Mouse (Mus musculus) embryonic fibroblast, embryonic 13.5 days (primary cell): Measurements from ENCODE around the gene Rbm18.

Experiments used
- CTCF ChIP-seq: IDR thresholded peaks from 2 replicates; pipeline ENCODE4 v1.5.1; 2011; ENCODE audit warnings: mild to moderate bottlenecking, control low read depth, low read length, moderate library complexity, borderline replicate concordance; ENCODE audit not compliant: insufficient read depth
- POLR2A ChIP-seq: IDR thresholded peaks from 2 replicates; pipeline ENCODE4 v1.6.1; 2011; ENCODE audit warnings: low read depth, mild to moderate bottlenecking, control low read depth, low read length, moderate library complexity

- TF ChIP-seq CTCF (no peak), POLR2A (no peak)
Measured at GRCm38 (mm10) chr2:36071660-36072305, 64.8 kb downstream of the Rbm18 start.
